Mouse (Mus musculus) hindbrain, embryonic 10.5 days (tissue): ENCODE measurements around the gene E030025P04Rik. TPM values are rescaled to one million over a fixed set of nuclear protein-coding genes. Genes with fewer than 3 reads are reported as not detected.

Experiments
- DNase-seq: peaks from one replicate; pipeline ENCODE4 v3.0.0-alpha.2; 2017; ENCODE audit warnings: low spot score
- H3K27ac ChIP-seq: fragments of 300-500 bp; sonication (generic); 2 replicates; pipeline ENCODE4 v1.5.1; 2016; ENCODE audit warnings: mild to moderate bottlenecking, moderate library complexity
- H3K27me3 ChIP-seq: fragments of 300-500 bp; sonication (generic); 2 replicates; pipeline ENCODE4 v1.6.1; 2016; ENCODE audit warnings: mild to moderate bottlenecking; ENCODE audit not compliant: poor library complexity, insufficient read depth, severe bottlenecking
- H3K36me3 ChIP-seq: fragments of 300-500 bp; sonication (generic); 2 replicates; pipeline ENCODE4 v1.6.1; 2016; ENCODE audit warnings: mild to moderate bottlenecking, moderate library complexity
- H3K4me1 ChIP-seq: fragments of 300-500 bp; sonication (generic); replicated peaks from 2 replicates; pipeline ENCODE4 v1.6.1; 2016; ENCODE audit warnings: mild to moderate bottlenecking
- H3K4me3 ChIP-seq: fragments of 300-500 bp; sonication (generic); 2 replicates; pipeline ENCODE4 v1.5.1; 2016; ENCODE audit warnings: mild to moderate bottlenecking, moderate library complexity
- H3K9me3 ChIP-seq: fragments of 300-500 bp; sonication (generic); 2 replicates; pipeline ENCODE4 v1.6.1; 2016; ENCODE audit warnings: mild to moderate bottlenecking, moderate library complexity
- WGBS: fragments of 180-500 bp; shearing (Covaris S2); methylation state at CpG from one replicate; pipeline ENCODE4 v1.1.7; 2016; 5-methylcytosine and 5-hydroxymethylcytosine counted together
- polyA plus RNA-seq: library from polyadenylated mRNA; unstranded; fragments of >200 nt; fragmentation: Nextera tagmentation; extraction: Ambion mirVana; gene quantifications from 2 replicates; pipeline ENCODE4 v1.2.1, GENCODE M21; 2016

Gene E030025P04Rik
- polyA plus RNA-seq, 1 experiment from 2014 or later = not detected

DNA sequence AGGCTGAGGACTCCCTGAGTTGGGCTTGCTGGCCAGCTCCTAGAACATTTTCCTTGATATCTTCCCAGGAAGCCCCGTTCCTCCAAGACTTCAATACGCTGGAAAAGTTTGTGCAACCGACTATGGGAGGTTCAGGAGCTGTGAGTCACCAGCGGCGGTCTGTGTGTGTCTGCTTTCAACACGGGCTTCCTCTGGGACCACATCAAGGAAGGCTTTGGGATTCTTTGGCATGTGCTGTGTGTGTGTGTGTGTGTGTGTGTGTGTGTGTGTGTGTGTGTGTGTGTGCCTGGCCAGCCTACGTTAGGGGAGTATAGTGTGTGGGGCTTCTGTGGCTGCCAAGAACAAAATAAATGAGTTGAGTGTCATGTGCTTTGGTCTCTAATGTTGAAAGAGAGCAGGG is 17.7 kb downstream of the E030025P04Rik start:
- DNase-seq = peak; percentile 10

DNA sequence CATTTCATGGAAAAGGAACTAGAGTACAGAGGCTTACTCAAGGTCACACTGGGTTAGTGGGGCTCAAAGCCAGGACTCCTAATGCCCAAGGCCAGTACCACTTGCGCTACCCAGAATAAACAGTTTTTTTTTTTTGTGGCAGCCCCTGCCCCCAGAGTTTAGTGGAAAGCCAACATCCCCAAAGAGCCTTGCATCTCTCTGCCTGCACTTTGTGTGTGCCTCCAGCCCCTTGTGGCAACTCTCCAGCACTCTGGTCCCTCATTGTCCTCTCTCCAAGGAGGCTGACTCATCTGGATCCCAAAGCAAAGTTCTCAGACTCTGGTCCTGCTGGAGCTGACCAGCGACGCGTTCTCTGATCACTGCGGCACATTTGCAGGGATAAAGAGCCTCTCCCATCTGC is 18.7 kb downstream of the E030025P04Rik start:
- Histone ChIP-seq H3K36me3 (no peaks in the 10 kb centered on the region), H3K4me1 (peaks cover 10% of the 10 kb centered on the region), H3K27ac (no peak overlapping the region), H3K27me3 (no peaks in the 10 kb centered on the region), H3K4me3 (no peak overlapping the region), H3K9me3 (no peaks in the 10 kb centered on the region; the same call in 1 of the 2 replicates)
- 81% methylated on average over 5 of the region's 5 CpGs for WGBS
- DNase-seq = no peak

More for the DNA sequence above, 17.7 kb downstream of the E030025P04Rik start:
- 81% methylated on average over 7 of the region's 7 CpGs for WGBS
- Histone ChIP-seq H3K27me3 (no peaks in the 10 kb centered on the region), H3K27ac (no peak overlapping the region), H3K4me3 (no peak overlapping the region), H3K4me1 (peaks cover 10% of the 10 kb centered on the region), H3K36me3 (no peaks in the 10 kb centered on the region), H3K9me3 (no peaks in the 10 kb centered on the region; the same call in 1 of the 2 replicates)

GRCm38 (mm10) chr11:109124284-109124683 is 19.9 kb downstream of the E030025P04Rik start:
- 55% methylated on average over 3 of the region's 3 CpGs for WGBS
- peak; percentile 16 for DNase-seq
- no peaks in the 10 kb centered on the region for H3K27me3 ChIP-seq
- no peak overlapping the region for H3K4me3 ChIP-seq
- peaks cover 10% of the 10 kb centered on the region for H3K4me1 ChIP-seq
- H3K36me3 ChIP-seq = no peaks in the 10 kb centered on the region
- H3K27ac ChIP-seq = no peak overlapping the region
- H3K9me3 ChIP-seq = no peaks in the 10 kb centered on the region

DNA sequence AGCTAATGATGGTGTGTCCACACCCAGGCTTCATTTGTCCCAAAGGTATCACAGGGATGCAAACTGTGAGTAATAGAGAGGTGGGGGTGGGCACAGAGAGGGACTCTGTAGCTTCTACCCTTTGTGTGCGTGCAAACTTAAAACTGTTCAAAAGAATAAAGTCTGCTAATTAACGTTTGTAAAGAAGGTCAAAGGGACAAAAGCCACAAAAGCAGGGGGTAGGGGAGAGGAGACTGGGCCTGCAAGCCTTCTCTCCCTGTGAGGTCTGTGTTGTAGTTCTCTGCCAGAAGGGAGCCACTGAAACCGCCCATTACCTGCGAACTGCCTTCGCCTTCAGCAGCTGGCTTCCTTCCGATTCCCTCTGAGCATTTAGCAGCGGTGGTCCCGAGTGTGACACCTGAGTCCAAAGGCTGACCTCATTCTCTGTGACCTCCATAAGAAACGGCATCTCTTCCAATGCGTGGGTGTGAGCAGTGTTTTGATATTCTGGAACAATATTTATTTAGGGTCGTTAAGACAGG is 34.3 kb downstream of the E030025P04Rik start:
- Histone ChIP-seq H3K4me1 (peaks cover 55% of the 10 kb centered on the region), H3K27ac (peak overlapping the region; percentile 65), H3K36me3 (no peaks in the 10 kb centered on the region), H3K27me3 (peaks cover 5% of the 10 kb centered on the region; the same call in 1 of the 2 replicates), H3K9me3 (peaks cover 8% of the 10 kb centered on the region; the same call in 1 of the 2 replicates), H3K4me3 (peak overlapping the region; percentile 6; the same call in 1 of the 2 replicates)
- 19% methylated on average over 11 of the region's 11 CpGs for WGBS
- DNase-seq = no peak

DNA sequence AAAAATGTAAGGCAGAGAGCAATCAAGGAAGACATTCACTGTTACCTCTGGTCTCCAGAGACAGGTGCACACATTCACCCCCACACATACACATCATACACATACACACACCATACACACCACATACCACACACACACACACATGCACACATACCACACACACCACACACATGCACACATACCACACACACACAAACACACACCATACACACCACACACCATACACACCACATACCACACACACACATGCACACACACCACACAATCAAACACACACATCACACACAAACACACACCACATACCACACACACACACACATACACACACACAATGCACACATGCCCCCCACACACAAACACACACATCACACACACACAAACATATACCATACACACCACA is 35.1 kb downstream of the E030025P04Rik start:
- peaks cover 60% of the 10 kb centered on the region for H3K4me1 ChIP-seq
- peaks cover 5% of the 10 kb centered on the region; the same call in 1 of the 2 replicates for H3K27me3 ChIP-seq
- no peaks in the 10 kb centered on the region for H3K36me3 ChIP-seq
- H3K9me3 ChIP-seq = peaks cover 5% of the 10 kb centered on the region; the same call in 1 of the 2 replicates
- H3K4me3 ChIP-seq = no peak overlapping the region
- H3K27ac ChIP-seq = peak overlapping the region; percentile 86
- DNase-seq = no peak

DNA sequence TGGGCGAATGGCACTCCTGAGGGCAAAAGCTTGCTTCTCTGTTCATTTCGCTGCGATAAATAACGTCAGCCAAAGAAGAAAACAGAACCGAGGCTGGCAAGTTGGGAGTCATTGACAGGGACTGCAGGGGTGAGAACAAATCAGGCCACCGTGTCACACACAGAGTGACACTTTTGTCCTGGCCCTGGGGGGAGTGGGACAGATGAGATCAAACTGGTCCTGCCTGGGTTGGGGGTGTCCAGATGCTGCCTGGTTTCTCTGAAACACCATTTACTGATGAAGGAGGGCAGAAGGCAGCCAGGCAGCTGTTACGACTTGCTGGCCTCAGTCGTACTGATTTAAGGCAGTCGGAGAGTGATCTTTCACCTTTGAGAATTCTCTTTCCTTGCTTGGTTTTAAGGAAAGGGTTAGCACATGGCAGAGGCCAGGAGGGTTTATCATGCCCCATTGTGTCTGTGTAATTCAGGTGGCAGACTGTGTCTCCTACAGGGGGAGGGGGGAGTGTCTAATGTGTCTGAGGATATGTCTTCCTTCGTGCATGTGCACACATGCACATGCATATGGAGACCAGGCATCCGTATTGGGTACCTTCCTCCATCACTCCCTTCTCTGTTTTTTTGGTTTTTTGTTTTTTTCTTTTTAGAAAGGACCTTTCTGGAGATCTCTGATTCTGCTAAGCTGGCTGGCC is 36.5 kb downstream of the E030025P04Rik start:
- H3K4me3 ChIP-seq = no peak overlapping the region
- peak overlapping the region; percentile 86 for H3K27ac ChIP-seq
- H3K36me3 ChIP-seq = no peaks in the 10 kb centered on the region
- H3K9me3 ChIP-seq = no peaks in the 10 kb centered on the region
- H3K27me3 ChIP-seq = peaks cover 5% of the 10 kb centered on the region; the same call in 1 of the 2 replicates
- peaks cover 60% of the 10 kb centered on the region for H3K4me1 ChIP-seq
- WGBS = 28% methylated on average over 11 of the region's 11 CpGs
- peak; percentile 55 for DNase-seq

GRCm38 (mm10) chr11:109106751-109107150 is 37.4 kb downstream of the E030025P04Rik start:
- WGBS = 8% methylated on average over 8 of the region's 8 CpGs
- peaks cover 60% of the 10 kb centered on the region for H3K4me1 ChIP-seq
- DNase-seq = peak; percentile 53

DNA sequence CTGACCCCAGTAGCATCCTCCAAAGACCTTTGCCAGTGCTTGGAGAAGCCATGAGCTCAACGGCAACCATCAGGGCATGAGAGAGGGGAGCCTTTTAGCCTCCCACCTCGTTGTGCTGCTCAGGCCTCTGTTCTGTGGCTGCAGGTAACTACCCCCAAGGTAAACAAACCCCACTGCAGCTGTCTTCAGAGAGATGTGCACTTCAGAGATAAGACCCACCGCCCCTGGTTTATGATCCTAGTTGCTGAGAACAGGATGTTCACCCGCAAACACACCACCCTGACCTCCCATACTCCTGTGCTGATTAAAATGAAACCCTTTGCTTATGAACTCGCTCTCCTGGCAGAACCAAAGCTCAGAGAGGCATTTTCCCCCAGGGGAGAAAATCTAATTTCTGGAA is 38.0 kb downstream of the E030025P04Rik start:
- no peak overlapping the region for H3K4me3 ChIP-seq
- peaks cover 60% of the 10 kb centered on the region for H3K4me1 ChIP-seq
- H3K27me3 ChIP-seq = peaks cover 5% of the 10 kb centered on the region; the same call in 1 of the 2 replicates
- H3K36me3 ChIP-seq = no peaks in the 10 kb centered on the region
- peak; percentile 19 for DNase-seq
- WGBS = 45% methylated on average over 5 of the region's 5 CpGs
- H3K9me3 ChIP-seq = no peaks in the 10 kb centered on the region
- peak overlapping the region; percentile 86 for H3K27ac ChIP-seq

More at GRCm38 (mm10) chr11:109106751-109107150, 37.4 kb downstream of the E030025P04Rik start:
- Histone ChIP-seq H3K27ac (peak overlapping the region; percentile 86), H3K27me3 (peaks cover 5% of the 10 kb centered on the region; the same call in 1 of the 2 replicates), H3K4me3 (0 out of 2 replicates have a peak overlapping the region, but pooled peaks have one; percentile 3), H3K9me3 (no peaks in the 10 kb centered on the region), H3K36me3 (no peaks in the 10 kb centered on the region)

DNA sequence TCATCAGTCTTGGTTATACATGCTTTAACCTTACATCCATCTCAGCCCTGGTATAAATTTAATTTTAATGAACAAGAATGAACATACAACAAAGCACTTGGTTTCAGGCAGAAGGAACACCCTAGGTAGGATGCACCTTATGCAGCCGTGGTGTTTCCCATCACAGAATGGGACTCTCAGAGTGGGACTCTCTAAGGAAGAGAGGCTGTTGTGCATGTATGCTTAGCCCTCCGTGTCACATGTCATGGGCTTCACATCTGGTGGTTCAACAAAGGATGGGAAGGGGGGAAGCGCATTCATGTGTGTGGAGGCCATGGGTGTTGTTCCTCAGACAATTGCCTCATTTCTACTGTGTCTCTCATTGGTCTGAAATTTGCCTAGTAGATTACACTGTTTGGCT is 40.8 kb downstream of the E030025P04Rik start:
- no peak for DNase-seq
- WGBS = 86% methylated on average over 3 of the region's 3 CpGs
- no peaks in the 10 kb centered on the region for H3K9me3 ChIP-seq
- H3K36me3 ChIP-seq = no peaks in the 10 kb centered on the region
- H3K27ac ChIP-seq = peak overlapping the region; percentile 0; the same call in 1 of the 2 replicates
- H3K4me1 ChIP-seq = peaks cover 47% of the 10 kb centered on the region
- H3K27me3 ChIP-seq = no peaks in the 10 kb centered on the region; the same call in 1 of the 2 replicates
- H3K4me3 ChIP-seq = no peak overlapping the region

DNA sequence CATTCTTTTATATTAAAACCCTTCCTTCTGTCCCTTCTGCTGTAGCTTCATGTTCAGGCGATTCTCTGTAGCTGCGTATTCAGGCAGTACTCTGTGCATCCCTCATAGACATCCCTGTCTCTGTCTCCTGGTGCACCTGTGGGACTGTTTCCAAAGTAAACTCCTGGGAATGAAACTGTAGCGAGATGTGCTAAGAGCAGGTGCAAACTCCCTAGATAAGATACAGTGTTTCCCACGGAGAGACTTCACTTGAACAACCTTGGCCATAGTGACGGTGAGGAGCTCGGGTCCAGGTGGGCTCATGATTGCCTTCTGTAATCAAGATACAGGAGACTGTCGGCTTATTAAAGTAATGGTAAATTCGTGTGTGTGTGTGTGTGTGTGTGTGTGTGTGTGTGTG is 41.5 kb downstream of the E030025P04Rik start:
- 94% methylated on average over 8 of the region's 8 CpGs for WGBS
- no peak overlapping the region for H3K4me3 ChIP-seq
- no peaks in the 10 kb centered on the region for H3K9me3 ChIP-seq
- no peak overlapping the region for H3K27ac ChIP-seq
- H3K4me1 ChIP-seq = peaks cover 47% of the 10 kb centered on the region
- H3K36me3 ChIP-seq = no peaks in the 10 kb centered on the region
- DNase-seq = no peak
- H3K27me3 ChIP-seq = no peaks in the 10 kb centered on the region

GRCm38 (mm10) chr11:109100266-109100665 is 43.9 kb downstream of the E030025P04Rik start:
- no peak overlapping the region for H3K4me3 ChIP-seq
- H3K4me1 ChIP-seq = peaks cover 33% of the 10 kb centered on the region
- H3K27me3 ChIP-seq = no peaks in the 10 kb centered on the region
- WGBS = 88% methylated on average over 6 of the region's 6 CpGs
- DNase-seq = no peak
- H3K27ac ChIP-seq = peak overlapping the region; percentile 2; the same call in 1 of the 2 replicates
- no peaks in the 10 kb centered on the region for H3K9me3 ChIP-seq
- no peaks in the 10 kb centered on the region for H3K36me3 ChIP-seq

DNA sequence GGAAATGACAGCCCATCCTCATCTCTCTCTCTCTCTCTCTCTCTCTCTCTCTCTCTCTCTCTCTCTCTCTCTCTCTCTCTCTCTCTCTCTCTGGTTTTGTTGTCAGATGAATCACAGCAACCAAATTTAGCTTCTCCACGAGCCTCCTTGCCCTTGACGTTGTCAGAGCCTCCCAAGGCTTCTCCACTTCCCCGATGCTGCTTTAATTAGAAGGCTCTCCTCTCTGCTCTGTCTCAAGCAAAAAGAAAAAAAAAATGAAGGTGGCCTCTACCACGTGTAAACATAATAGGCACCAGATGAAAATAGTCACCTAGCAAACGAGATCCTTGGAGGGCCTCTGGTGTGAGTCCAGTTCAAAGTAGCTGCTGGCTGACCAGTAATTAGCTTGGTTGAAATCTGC is 52.3 kb downstream of the E030025P04Rik start:
- no peak overlapping the region for H3K4me3 ChIP-seq
- no peaks in the 10 kb centered on the region for H3K36me3 ChIP-seq
- no peak for DNase-seq
- peaks cover 17% of the 10 kb centered on the region; the same call in 1 of the 2 replicates for H3K4me1 ChIP-seq
- WGBS = 54% methylated on average over 5 of the region's 5 CpGs
- peak overlapping the region; percentile 17 for H3K27ac ChIP-seq
- H3K27me3 ChIP-seq = no peaks in the 10 kb centered on the region
- no peaks in the 10 kb centered on the region for H3K9me3 ChIP-seq
